Mouse (Mus musculus) heart, embryonic 12.5 days (tissue): Measurements from ENCODE around the gene Mnat1. TPM values are rescaled to one million over a fixed set of nuclear protein-coding genes. Genes with fewer than 3 reads are reported as not detected.
"Not testable (repeated sequence)": the region's sequence is repeated elsewhere in the genome, so short reads cannot be mapped to it uniquely, and the experiment has no call there.

Experiments
- ATAC-seq: fragments of 200-750 bp; cut with Nextera tagmentation; 2 replicates; pipeline ENCODE4 v1.8.0; 2017; ENCODE audit warnings: moderate TSS enrichment, moderate library complexity; ENCODE audit not compliant: insufficient number of reproducible peaks, low FRiP score
- H3K27ac ChIP-seq: fragments of 300-500 bp; sonication (generic); 2 replicates; pipeline ENCODE4 v1.5.1; 2016; ENCODE audit warnings: mild to moderate bottlenecking, moderate library complexity; ENCODE audit not compliant: poor library complexity, severe bottlenecking
- H3K27me3 ChIP-seq: fragments of 300-500 bp; sonication (generic); replicated peaks from 2 replicates; pipeline ENCODE4 v1.6.1; 2016; ENCODE audit warnings: mild to moderate bottlenecking, moderate library complexity
- H3K36me3 ChIP-seq: fragments of 300-500 bp; sonication (generic); 2 replicates; pipeline ENCODE4 v1.6.1; 2016; ENCODE audit warnings: mild to moderate bottlenecking, moderate library complexity
- H3K4me1 ChIP-seq: fragments of 300-500 bp; sonication (generic); replicated peaks from 2 replicates; pipeline ENCODE4 v1.6.1; 2016; ENCODE audit warnings: mild to moderate bottlenecking
- H3K4me2 ChIP-seq: fragments of 300-500 bp; sonication (generic); 2 replicates; pipeline ENCODE4 v1.6.1; 2016; ENCODE audit warnings: mild to moderate bottlenecking, moderate library complexity
- H3K4me3 ChIP-seq: fragments of 300-500 bp; sonication (generic); 2 replicates; pipeline ENCODE4 v1.5.1; 2016; ENCODE audit warnings: mild to moderate bottlenecking
- H3K9ac ChIP-seq: fragments of 300-500 bp; sonication (generic); 2 replicates; pipeline ENCODE4 v1.6.1; 2016; ENCODE audit warnings: mild to moderate bottlenecking, moderate library complexity
- H3K9me3 ChIP-seq: fragments of 300-500 bp; sonication (generic); replicated peaks from 2 replicates; pipeline ENCODE4 v1.6.1; 2016; ENCODE audit warnings: mild to moderate bottlenecking, moderate library complexity
- WGBS: fragments of 180-500 bp; shearing (Covaris S2); methylation state at CpG from one replicate; pipeline ENCODE4 v1.1.7; 2016; 5-methylcytosine and 5-hydroxymethylcytosine counted together
- polyA plus RNA-seq: library from polyadenylated mRNA; unstranded; fragments of >200 nt; fragmentation: Nextera tagmentation; extraction: Ambion mirVana; gene quantifications from 2 replicates; pipeline ENCODE4 v1.2.1, GENCODE M21; 2016

The Mnat1 gene
- 23.9 and 26.3 TPM in 2 replicates for polyA plus RNA-seq

DNA sequence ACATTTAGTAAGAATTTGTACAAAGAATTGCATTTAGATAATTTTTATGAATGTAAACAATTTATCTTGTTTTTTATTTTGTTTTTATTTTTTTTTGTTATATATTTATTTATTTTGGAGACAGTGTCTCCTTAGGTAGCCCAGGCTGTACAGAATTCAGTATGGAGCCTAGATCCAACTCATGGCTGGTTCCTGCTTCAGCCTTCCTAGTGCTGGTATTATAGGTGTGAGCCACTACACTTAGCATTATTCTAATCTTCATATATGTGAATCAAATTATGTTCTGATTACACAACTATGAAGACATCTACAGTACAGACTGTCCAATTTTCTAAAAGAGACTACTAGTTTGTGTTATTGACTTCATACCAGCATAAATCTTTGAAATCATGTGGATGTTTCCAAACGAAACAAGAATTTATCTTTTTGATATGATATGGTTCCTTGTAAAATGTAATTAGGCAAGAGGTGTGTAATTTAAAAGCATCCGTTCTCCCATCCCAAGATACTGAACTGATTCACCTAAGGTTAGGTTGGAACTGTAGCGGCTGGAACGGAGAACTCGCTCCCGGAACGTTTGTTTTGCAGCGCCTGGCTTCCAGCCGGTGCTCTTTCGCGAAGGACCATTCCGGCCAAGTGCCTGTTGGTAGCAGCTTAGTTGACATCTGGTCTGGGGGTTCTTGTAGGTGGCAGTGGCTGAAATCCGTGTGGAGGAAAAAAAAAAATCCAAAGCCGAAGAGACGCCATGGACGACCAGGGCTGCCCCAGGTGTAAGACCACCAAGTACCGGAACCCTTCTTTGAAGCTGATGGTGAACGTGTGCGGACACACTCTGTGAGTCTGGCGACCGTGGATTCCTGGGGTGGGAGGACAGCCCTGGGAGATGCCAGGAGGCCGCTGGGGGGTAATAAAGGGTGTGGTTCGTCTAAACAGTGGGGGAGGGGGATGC lies at the start of gene Mnat1:
Gene Mnat1, plus strand, starts transcription at position 625 of the 949 bp plus-strand sequence.
- Histone ChIP-seq H3K27me3 (no peaks in the 10 kb centered on the region), H3K27ac (peak within 1 kb of the TSS; percentile 70; the same call in 1 of the 2 replicates), H3K36me3 (no peaks in the 10 kb centered on the region), H3K4me1 (peaks cover 10% of the 10 kb centered on the region), H3K4me2 (peak within 1 kb of the TSS; percentile 74), H3K9me3 (no peaks in the 10 kb centered on the region), H3K4me3 (peak within 1 kb of the TSS; percentile 84), H3K9ac (peak within 1 kb of the TSS; percentile 85)
- ATAC-seq, result peak; percentile 75
- WGBS, result under 1% methylated on average over 23 of the region's 23 CpGs

- ATAC-seq, H3K27me3 ChIP-seq, H3K4me3 ChIP-seq, H3K27ac ChIP-seq, H3K4me2 ChIP-seq, H3K36me3 ChIP-seq, H3K4me1 ChIP-seq, H3K9ac ChIP-seq, H3K9me3 ChIP-seq: not testable (repeated sequence)
- WGBS, result 89% methylated on average over 4 of the region's 4 CpGs
Observed at GRCm38 (mm10) chr12:73081828-73082227, 41.7 kb upstream of the Mnat1 start.

- no peaks in the 10 kb centered on the region for H3K36me3 ChIP-seq
- no peak for ATAC-seq
- H3K9me3 ChIP-seq, result no peaks in the 10 kb centered on the region
- no peaks in the 10 kb centered on the region for H3K4me1 ChIP-seq
- no peak overlapping the region for H3K4me3 ChIP-seq
- H3K4me2 ChIP-seq, result no peak overlapping the region
- no peak overlapping the region for H3K27ac ChIP-seq
- H3K9ac ChIP-seq, result no peak overlapping the region
- no peaks in the 10 kb centered on the region for H3K27me3 ChIP-seq
- WGBS, result 73% methylated on average over 4 of the region's 4 CpGs
Observed at GRCm38 (mm10) chr12:73083773-73084172, 39.7 kb upstream of the Mnat1 start.

- Histone ChIP-seq H3K4me3 (no peak overlapping the region), H3K27ac (no peak overlapping the region), H3K4me2 (no peak overlapping the region), H3K9me3 (no peaks in the 10 kb centered on the region), H3K4me1 (no peaks in the 10 kb centered on the region), H3K27me3 (no peaks in the 10 kb centered on the region), H3K36me3 (no peaks in the 10 kb centered on the region), H3K9ac (no peak overlapping the region)
- no peak for ATAC-seq
- WGBS, result 26% methylated on average over 11 of the region's 11 CpGs
Observed at GRCm38 (mm10) chr12:73085739-73086630, 37.5 kb upstream of the Mnat1 start.

DNA sequence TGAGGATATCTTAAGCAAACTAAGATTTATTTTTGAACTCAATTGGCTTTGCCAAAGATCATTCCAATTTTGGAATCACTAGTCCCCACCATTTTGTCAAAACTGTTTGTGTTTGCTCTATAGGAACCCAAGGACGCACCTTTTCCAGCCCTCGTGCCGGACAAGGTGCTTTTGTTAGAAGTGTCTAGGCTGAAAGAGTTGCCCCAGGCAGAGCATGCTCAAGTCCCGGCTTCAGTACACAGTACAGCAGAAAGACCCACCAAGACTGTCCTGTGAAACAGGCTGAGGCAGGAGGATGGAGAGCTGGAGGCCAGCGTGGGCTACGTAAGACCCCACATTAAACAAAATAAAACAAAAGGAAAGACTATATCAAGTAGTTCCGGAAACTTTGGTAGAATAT lies 36.4 kb upstream of the Mnat1 start:
- Histone ChIP-seq H3K9ac (no peak overlapping the region), H3K27me3 (no peaks in the 10 kb centered on the region), H3K36me3 (no peaks in the 10 kb centered on the region), H3K4me2 (no peak overlapping the region), H3K4me1 (no peaks in the 10 kb centered on the region), H3K4me3 (no peak overlapping the region), H3K27ac (no peak overlapping the region), H3K9me3 (no peaks in the 10 kb centered on the region)
- 85% methylated on average over 7 of the region's 7 CpGs for WGBS
- ATAC-seq, result no peak

DNA sequence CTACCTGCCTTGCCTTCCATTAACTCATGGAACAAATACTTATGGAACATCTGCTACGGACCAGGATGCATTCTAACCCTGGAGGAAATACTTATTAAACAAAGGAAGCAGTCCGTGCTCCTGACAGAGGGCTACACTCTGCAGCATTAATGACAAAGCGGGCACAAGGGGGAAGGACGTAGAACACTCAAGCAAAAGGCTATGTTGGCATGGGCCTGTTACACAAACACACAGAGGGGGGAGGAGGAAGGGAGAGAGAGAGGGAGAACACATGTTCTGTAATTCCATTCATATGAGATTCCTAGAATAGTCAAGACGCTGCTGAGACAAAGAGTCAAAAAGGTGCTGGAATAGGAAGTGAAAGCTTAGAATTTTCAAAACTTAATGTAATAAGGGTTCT lies 35.0 kb upstream of the Mnat1 start:
- H3K27me3 ChIP-seq, result no peaks in the 10 kb centered on the region
- H3K36me3 ChIP-seq, result no peaks in the 10 kb centered on the region
- no peak overlapping the region for H3K9ac ChIP-seq
- no peaks in the 10 kb centered on the region for H3K4me1 ChIP-seq
- H3K4me2 ChIP-seq, result no peak overlapping the region
- 70% methylated on average over 5 of the region's 5 CpGs for WGBS
- H3K27ac ChIP-seq, result no peak overlapping the region
- peak; percentile 55; the same call in 1 of the 2 replicates for ATAC-seq
- H3K9me3 ChIP-seq, result no peaks in the 10 kb centered on the region
- no peak overlapping the region for H3K4me3 ChIP-seq

DNA sequence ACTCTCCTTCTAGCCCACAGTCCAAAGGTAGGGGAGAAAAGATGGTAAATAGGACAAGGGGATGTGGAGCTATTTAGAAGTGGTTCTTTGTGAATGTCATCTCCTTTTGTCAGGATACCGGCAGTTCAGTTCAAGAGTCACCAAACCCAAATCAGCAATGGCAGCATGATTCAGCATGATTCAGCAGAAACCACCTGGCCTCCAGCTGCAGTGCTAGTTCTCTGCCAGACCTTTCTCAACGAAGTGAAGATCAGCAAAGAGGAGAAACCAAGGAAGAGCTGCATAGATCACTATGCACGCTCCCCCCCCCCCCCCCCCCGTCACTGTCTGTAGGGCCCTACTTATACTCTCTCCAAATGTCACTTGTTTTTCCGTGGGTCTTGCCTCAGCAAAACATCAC lies 34.6 kb upstream of the Mnat1 start:
- H3K36me3 ChIP-seq, result no peaks in the 10 kb centered on the region
- peak; percentile 90 for ATAC-seq
- no peak overlapping the region for H3K4me3 ChIP-seq

DNA sequence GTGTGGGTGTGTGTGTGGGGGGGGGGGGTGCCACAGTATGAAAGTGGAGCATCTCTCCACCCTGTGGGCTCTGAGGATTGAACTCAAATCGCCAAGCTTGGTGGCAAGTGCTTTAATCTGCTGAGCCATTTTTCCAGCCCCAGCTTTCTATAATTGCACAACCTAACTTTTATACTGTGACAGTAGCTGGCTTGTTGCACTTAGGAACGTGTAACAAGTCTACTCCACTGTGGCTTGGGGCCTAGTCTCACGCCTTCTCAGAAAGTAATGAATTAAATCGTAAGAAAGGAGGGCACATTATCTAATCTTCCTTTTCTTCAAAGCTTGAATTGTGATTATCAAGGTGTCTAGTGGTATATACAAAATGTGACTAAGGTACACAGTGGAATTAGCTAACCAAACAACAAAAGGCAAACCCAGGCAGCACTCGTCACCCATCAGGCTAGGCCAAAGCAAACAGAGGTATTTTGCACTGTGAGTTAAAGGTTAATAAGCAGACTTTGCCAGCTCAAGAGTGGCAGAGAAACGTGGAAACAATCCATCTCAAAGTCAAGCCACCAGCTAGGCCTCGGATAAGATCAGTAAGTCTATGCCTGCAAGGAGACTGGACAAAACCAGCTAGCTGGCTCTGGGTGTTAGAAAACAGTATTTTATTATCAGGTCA lies 32.7 kb upstream of the Mnat1 start:
- no peaks in the 10 kb centered on the region for H3K36me3 ChIP-seq
- no peak overlapping the region for H3K9ac ChIP-seq
- H3K9me3 ChIP-seq, result no peaks in the 10 kb centered on the region
- no peaks in the 10 kb centered on the region for H3K4me1 ChIP-seq
- no peak overlapping the region for H3K27ac ChIP-seq
- no peak overlapping the region for H3K4me2 ChIP-seq
- H3K4me3 ChIP-seq, result no peak overlapping the region
- 66% methylated on average over 7 of the region's 7 CpGs for WGBS
- H3K27me3 ChIP-seq, result no peaks in the 10 kb centered on the region
- ATAC-seq, result no peak

More for the DNA sequence above, 34.6 kb upstream of the Mnat1 start:
- Histone ChIP-seq H3K4me2 (no peak overlapping the region), H3K27ac (no peak overlapping the region), H3K4me1 (no peaks in the 10 kb centered on the region), H3K27me3 (no peaks in the 10 kb centered on the region), H3K9me3 (no peaks in the 10 kb centered on the region), H3K9ac (no peak overlapping the region)
- WGBS, result 43% methylated on average over 5 of the region's 5 CpGs

DNA sequence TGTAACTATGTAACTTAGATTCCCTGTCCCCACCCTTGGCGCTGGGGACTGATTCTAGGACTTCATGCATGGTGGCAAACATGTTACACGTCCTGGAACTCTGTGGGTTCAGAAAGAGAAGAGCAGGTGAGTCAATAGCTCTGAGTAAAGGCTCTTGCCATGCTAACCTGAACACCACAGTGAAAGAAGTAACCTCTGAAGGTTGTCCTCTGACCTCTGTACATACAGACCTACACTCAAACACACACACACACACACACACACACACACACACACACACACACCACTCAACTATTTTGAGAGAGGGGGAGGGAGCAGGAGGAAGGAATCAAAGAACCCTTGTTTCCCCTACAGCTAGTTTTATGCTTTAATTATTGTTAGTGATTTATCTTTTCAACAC lies 29.3 kb upstream of the Mnat1 start:
- Histone ChIP-seq H3K36me3 (no peaks in the 10 kb centered on the region), H3K4me3 (no peak overlapping the region), H3K27ac (no peak overlapping the region), H3K9me3 (no peaks in the 10 kb centered on the region), H3K4me1 (no peaks in the 10 kb centered on the region), H3K9ac (no peak overlapping the region), H3K27me3 (no peaks in the 10 kb centered on the region), H3K4me2 (no peak overlapping the region)
- ATAC-seq, result no peak
- 67% methylated on average over 2 of the region's 2 CpGs for WGBS

DNA sequence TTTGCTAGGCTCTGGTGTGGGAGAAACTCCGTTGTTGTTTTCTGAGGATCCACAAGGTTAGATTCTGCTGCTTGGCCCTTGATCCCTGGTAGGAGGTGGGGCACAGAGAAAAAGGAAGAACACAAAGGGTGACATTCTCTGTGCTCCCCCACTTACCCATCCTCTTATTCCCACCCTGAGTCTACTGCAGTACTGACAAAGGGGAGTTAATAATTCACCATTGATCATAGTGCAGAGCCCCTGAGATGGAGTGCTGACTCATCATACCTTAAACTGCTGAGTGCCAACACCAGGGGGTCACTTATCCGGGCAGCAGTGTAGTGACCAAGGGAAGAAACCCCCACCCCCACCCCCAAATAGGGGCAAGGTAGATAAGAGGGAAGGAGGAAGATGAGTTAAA lies 28.9 kb upstream of the Mnat1 start:
- H3K27ac ChIP-seq, result no peak overlapping the region
- ATAC-seq, result no peak
- no peaks in the 10 kb centered on the region for H3K4me1 ChIP-seq
- no peaks in the 10 kb centered on the region for H3K9me3 ChIP-seq
- H3K9ac ChIP-seq, result no peak overlapping the region
- no peaks in the 10 kb centered on the region for H3K27me3 ChIP-seq
- H3K4me3 ChIP-seq, result no peak overlapping the region
- WGBS, result 48% methylated on average over 2 of the region's 2 CpGs
- no peaks in the 10 kb centered on the region for H3K36me3 ChIP-seq
- no peak overlapping the region for H3K4me2 ChIP-seq

DNA sequence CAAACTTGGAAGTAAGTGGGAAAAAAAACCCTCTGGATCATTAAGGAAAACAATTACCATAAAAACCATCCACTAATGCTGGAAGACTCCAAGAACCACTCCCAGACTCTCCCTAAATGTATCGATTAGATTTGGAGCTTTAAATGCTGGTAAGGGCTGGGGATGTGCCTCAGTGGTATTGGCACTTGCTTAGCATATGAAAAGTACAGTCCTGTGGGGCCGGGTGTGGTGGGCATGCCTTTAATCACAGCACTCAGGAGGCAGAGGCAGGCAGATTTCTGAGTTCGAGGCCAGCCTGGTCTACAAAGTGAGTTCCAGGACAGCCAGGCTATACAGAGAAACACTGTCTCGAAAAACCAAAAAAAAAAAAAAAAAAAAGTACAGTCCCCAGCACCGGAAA lies 27.3 kb upstream of the Mnat1 start:
- 84% methylated on average over 5 of the region's 5 CpGs for WGBS
- not testable (repeated sequence) for H3K4me1 ChIP-seq, ATAC-seq, H3K4me2 ChIP-seq, H3K36me3 ChIP-seq, H3K27me3 ChIP-seq, H3K9me3 ChIP-seq, H3K9ac ChIP-seq, H3K27ac ChIP-seq, H3K4me3 ChIP-seq
